Mouse (Mus musculus): ENCODE results near the gene Ptprr. TPM values are rescaled to one million over a fixed set of nuclear protein-coding genes. Genes with fewer than 3 reads are reported as not detected.

The Ptprr gene
- total RNA-seq, 1 experiment from 2014 or later = not detected

GRCm38 (mm10) chr10:116291153-116291755 is 273.2 kb downstream of the Ptprr start:
- no peak for ATAC-seq (replicated peaks; ENCODE audit: insufficient number of reproducible peaks, low FRiP score, low TSS enrichment, poor library complexity, severe bottlenecking)

GRCm38 (mm10) chr10:116296439-116296838 is 278.4 kb downstream of the Ptprr start:
- no peak for ATAC-seq (replicated peaks; ENCODE audit: insufficient number of reproducible peaks, low FRiP score, low TSS enrichment, poor library complexity, severe bottlenecking)

- no peak for ATAC-seq (replicated peaks; ENCODE audit: insufficient number of reproducible peaks, low FRiP score, low TSS enrichment, poor library complexity, severe bottlenecking)
These were observed 279.8 kb downstream of the Ptprr start for GRCm38 (mm10) chr10:116297854-116298253.

- no peak for ATAC-seq (replicated peaks; ENCODE audit: insufficient number of reproducible peaks, low FRiP score, low TSS enrichment, poor library complexity, severe bottlenecking)
These were observed 282.8 kb downstream of the Ptprr start for GRCm38 (mm10) chr10:116300824-116301223.

GRCm38 (mm10) chr10:116301258-116301657 is 283.2 kb downstream of the Ptprr start:
- no peak for ATAC-seq (replicated peaks; ENCODE audit: insufficient number of reproducible peaks, low FRiP score, low TSS enrichment, poor library complexity, severe bottlenecking)

GRCm38 (mm10) chr10:116304355-116304754 is 286.3 kb downstream of the Ptprr start:
- no peak for ATAC-seq (replicated peaks; ENCODE audit: insufficient number of reproducible peaks, low FRiP score, low TSS enrichment, poor library complexity, severe bottlenecking)

GRCm38 (mm10) chr10:116309460-116309859 is 291.4 kb downstream of the Ptprr start:
- ATAC-seq (replicated peaks; ENCODE audit: insufficient number of reproducible peaks, low FRiP score, low TSS enrichment, poor library complexity, severe bottlenecking) = no peak

GRCm38 (mm10) chr10:116310516-116311210 is 292.6 kb downstream of the Ptprr start:
- no peak for ATAC-seq (replicated peaks; ENCODE audit: insufficient number of reproducible peaks, low FRiP score, low TSS enrichment, poor library complexity, severe bottlenecking)

GRCm38 (mm10) chr10:116319246-116319645 is 301.2 kb downstream of the Ptprr start:
- no peak for ATAC-seq (replicated peaks; ENCODE audit: insufficient number of reproducible peaks, low FRiP score, low TSS enrichment, poor library complexity, severe bottlenecking)

Other genes starting within 250 kb of the Ptprr start
- gene Tspan8, start 201.4 kb upstream of the Ptprr start, total RNA-seq (2017) = 9.4 TPM in 1 of 3 replicates, not detected in the others
- gene 4933416C03Rik, start 95.7 kb downstream of the Ptprr start, total RNA-seq (2017) = 0.19 to 1.2 TPM (median 0.76 TPM) in 3 replicates